Mouse (Mus musculus): ENCODE measurements at regions not wholly inside any gene's neighbourhood (a gene's known extent, or its start where the extent isn't known, plus 50 kb on each side); places are given as distances from the start of the nearest gene placed in this dataset.

DNA sequence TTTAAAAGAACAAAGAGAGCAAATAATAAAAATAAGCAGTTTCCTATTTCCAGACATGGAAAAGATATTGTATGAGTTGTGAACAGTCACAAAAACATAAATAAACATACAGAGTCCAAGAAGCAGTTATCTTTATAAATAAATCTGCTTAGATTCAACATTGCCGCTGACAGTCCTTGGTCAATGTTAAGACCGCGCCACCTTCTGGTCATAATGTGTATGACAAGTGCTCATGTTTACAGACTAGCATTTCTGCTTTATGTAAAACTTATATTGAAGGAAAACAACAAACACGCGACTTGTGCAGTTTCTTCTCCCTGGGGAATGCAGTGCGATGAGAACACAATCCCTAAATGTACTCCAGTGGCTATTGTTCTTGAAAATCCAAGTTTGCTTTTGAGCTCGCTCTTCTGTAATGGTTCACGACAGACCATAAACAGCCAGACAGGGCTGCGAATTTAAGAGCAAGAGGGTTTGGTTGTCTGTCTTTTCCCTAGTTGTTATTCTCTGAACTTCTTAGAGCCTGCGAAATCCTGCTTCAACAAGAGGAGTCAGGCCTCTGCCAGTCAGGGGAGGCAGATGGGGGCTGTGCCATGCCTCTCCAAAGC, 291.6 kb upstream of the Rnf219 start:
- TF ChIP-seq CTCF (IDR thresholded peaks at IDR 0.05; ENCODE audit: control insufficient read depth, insufficient read depth, insufficient replicate concordance, low read depth, low read length), result no peak
- no peak for TF ChIP-seq POLR2A (IDR thresholded peaks at IDR 0.05; ENCODE audit: control insufficient read depth, low read depth, low read length)

Data from testis, adult 2 months (tissue).